Mouse (Mus musculus) heart, embryonic 16.5 days (tissue): ENCODE results near the gene Smim4. TPM values are rescaled to one million over a fixed set of nuclear protein-coding genes. Genes with fewer than 3 reads are reported as not detected.

Experiments used
- ATAC-seq: fragments of 200-750 bp; cut with Nextera tagmentation; replicated peaks from 2 replicates; pipeline ENCODE4 v1.8.0; 2017; ENCODE audit warnings: moderate number of reproducible peaks; ENCODE audit not compliant: insufficient read depth, low FRiP score; ENCODE audit errors: extremely low read depth
- H3K27ac ChIP-seq: fragments of 300-500 bp; sonication (generic); 2 replicates; pipeline ENCODE4 v1.5.1; 2014; ENCODE audit warnings: mild to moderate bottlenecking, low read length, control low read depth, moderate library complexity
- H3K27me3 ChIP-seq: fragments of 300-500 bp; sonication (generic); 2 replicates; pipeline ENCODE4 v1.6.1; 2014; ENCODE audit warnings: low read length, mixed read lengths; ENCODE audit not compliant: control insufficient read depth, insufficient read depth
- H3K36me3 ChIP-seq: fragments of 300-500 bp; sonication (generic); 2 replicates; pipeline ENCODE4 v1.6.1; 2014; ENCODE audit not compliant: control insufficient read depth, insufficient read depth
- H3K4me1 ChIP-seq: fragments of 300-500 bp; sonication (generic); 2 replicates; pipeline ENCODE4 v1.6.1; 2014; ENCODE audit warnings: low read length, mixed read lengths; ENCODE audit not compliant: control insufficient read depth, insufficient read depth
- H3K4me2 ChIP-seq: fragments of 300-500 bp; sonication (generic); 2 replicates; pipeline ENCODE4 v1.6.1; 2014; ENCODE audit warnings: low read depth, mild to moderate bottlenecking, control low read depth, low read length
- H3K4me3 ChIP-seq: fragments of 300-500 bp; sonication (generic); 2 replicates; pipeline ENCODE4 v1.5.1; 2014; ENCODE audit warnings: mild to moderate bottlenecking, control low read depth, low read length
- H3K9ac ChIP-seq: fragments of 300-500 bp; sonication (generic); 2 replicates; pipeline ENCODE4 v1.6.1; 2014; ENCODE audit warnings: low read length, control low read depth
- H3K9me3 ChIP-seq: fragments of 300-500 bp; sonication (generic); replicated peaks from 2 replicates; pipeline ENCODE4 v1.6.1; 2016; ENCODE audit warnings: low read length; ENCODE audit not compliant: control insufficient read depth
- WGBS: fragments of 180-500 bp; shearing (Covaris S2); extraction: QIAGEN DNeasy Blood & Tissue Kit; methylation state at CpG from one replicate; pipeline ENCODE4 v1.1.7; 2014; 5-methylcytosine and 5-hydroxymethylcytosine counted together
- polyA plus RNA-seq: library from polyadenylated mRNA; unstranded; fragments of >200 nt; fragmentation: Nextera tagmentation; extraction: Ambion mirVana; gene quantifications from 2 replicates; pipeline ENCODE4 v1.2.1, GENCODE M21; 2015

Smim4 gene
- polyA plus RNA-seq, 1 experiment from 2014 or later, result 95.8 TPM

GRCm38 (mm10) chr14:31168425-31168824 is 39.7 kb upstream of the Smim4 start, which contains the start of gene Stab1:
TSS of gene Stab1 (minus strand) at chr14:31168641.
- Histone ChIP-seq H3K9me3 (no peaks in the 10 kb centered on the region), H3K27ac (peak within 1 kb of the TSS; percentile 76), H3K4me2 (peak within 1 kb of the TSS; percentile 47), H3K9ac (peak within 1 kb of the TSS; percentile 57), H3K4me1 (peaks cover 24% of the 10 kb centered on the region), H3K4me3 (peak within 1 kb of the TSS; percentile 50), H3K27me3 (no peaks in the 10 kb centered on the region), H3K36me3 (peaks cover 32% of the 10 kb centered on the region)
- ATAC-seq, result peak; percentile 30
- 24% methylated on average over 10 of the region's 10 CpGs for WGBS

GRCm38 (mm10) chr14:31166827-31167226 is 38.1 kb upstream of the Smim4 start:
- ATAC-seq, result no peak
- no peak overlapping the region for H3K27ac ChIP-seq
- H3K4me1 ChIP-seq, result peaks cover 19% of the 10 kb centered on the region
- peak overlapping the region; percentile 50 for H3K4me3 ChIP-seq
- WGBS, result 48% methylated on average over 9 of the region's 9 CpGs
- peak overlapping the region; percentile 57 for H3K9ac ChIP-seq
- peak overlapping the region; percentile 47 for H3K4me2 ChIP-seq
- H3K9me3 ChIP-seq, result no peaks in the 10 kb centered on the region
- no peaks in the 10 kb centered on the region for H3K27me3 ChIP-seq
- H3K36me3 ChIP-seq, result peaks cover 16% of the 10 kb centered on the region

- Histone ChIP-seq H3K9ac (peak overlapping the region; percentile 30; the same call in 1 of the 2 replicates), H3K27ac (no peak overlapping the region), H3K9me3 (no peaks in the 10 kb centered on the region), H3K36me3 (peaks cover 9% of the 10 kb centered on the region), H3K27me3 (no peaks in the 10 kb centered on the region), H3K4me3 (peak overlapping the region; percentile 50), H3K4me2 (peak overlapping the region; percentile 47), H3K4me1 (peaks cover 19% of the 10 kb centered on the region)
- 46% methylated on average over 10 of the region's 10 CpGs for WGBS
- ATAC-seq, result no peak
These were observed 37.4 kb upstream of the Smim4 start for GRCm38 (mm10) chr14:31165991-31166630.

- H3K4me1 ChIP-seq, result peaks cover 19% of the 10 kb centered on the region
These were observed 36.7 kb upstream of the Smim4 start for GRCm38 (mm10) chr14:31165458-31165857.

GRCm38 (mm10) chr14:31165010-31165409 is 36.3 kb upstream of the Smim4 start:
- no peaks in the 10 kb centered on the region for H3K27me3 ChIP-seq
- H3K4me1 ChIP-seq, result peaks cover 19% of the 10 kb centered on the region
- H3K4me3 ChIP-seq, result no peak overlapping the region
- H3K36me3 ChIP-seq, result no peaks in the 10 kb centered on the region; the same call in 1 of the 2 replicates
- no peak overlapping the region for H3K4me2 ChIP-seq
- ATAC-seq, result no peak
- H3K9ac ChIP-seq, result no peak overlapping the region
- no peak overlapping the region for H3K27ac ChIP-seq
- H3K9me3 ChIP-seq, result no peaks in the 10 kb centered on the region
- WGBS, result 59% methylated on average over 2 of the region's 2 CpGs

More at GRCm38 (mm10) chr14:31165458-31165857, 36.7 kb upstream of the Smim4 start:
- no peak overlapping the region for H3K4me3 ChIP-seq
- H3K9ac ChIP-seq, result no peak overlapping the region
- 55% methylated on average over 7 of the region's 7 CpGs for WGBS
- peaks cover 3% of the 10 kb centered on the region for H3K36me3 ChIP-seq
- no peaks in the 10 kb centered on the region for H3K9me3 ChIP-seq
- ATAC-seq, result no peak
- H3K27ac ChIP-seq, result no peak overlapping the region
- no peaks in the 10 kb centered on the region for H3K27me3 ChIP-seq
- H3K4me2 ChIP-seq, result peak overlapping the region; percentile 23; the same call in 1 of the 2 replicates

GRCm38 (mm10) chr14:31164067-31164466 is 35.3 kb upstream of the Smim4 start:
- Histone ChIP-seq H3K27me3 (no peaks in the 10 kb centered on the region), H3K9me3 (no peaks in the 10 kb centered on the region), H3K27ac (peak overlapping the region; percentile 37; the same call in 1 of the 2 replicates), H3K36me3 (no peaks in the 10 kb centered on the region), H3K9ac (no peak overlapping the region), H3K4me3 (no peak overlapping the region), H3K4me2 (no peak overlapping the region), H3K4me1 (peaks cover 17% of the 10 kb centered on the region)
- no peak for ATAC-seq
- 35% methylated on average over 8 of the region's 8 CpGs for WGBS

- H3K27ac ChIP-seq, result no peak overlapping the region
- H3K4me1 ChIP-seq, result peaks cover 17% of the 10 kb centered on the region
- ATAC-seq, result no peak
- no peak overlapping the region for H3K4me2 ChIP-seq
- WGBS, result 76% methylated on average over 10 of the region's 10 CpGs
- no peak overlapping the region for H3K9ac ChIP-seq
- H3K4me3 ChIP-seq, result no peak overlapping the region
- H3K27me3 ChIP-seq, result no peaks in the 10 kb centered on the region
- H3K9me3 ChIP-seq, result no peaks in the 10 kb centered on the region
- no peaks in the 10 kb centered on the region for H3K36me3 ChIP-seq
These were observed 32.9 kb upstream of the Smim4 start for GRCm38 (mm10) chr14:31161638-31162037.

GRCm38 (mm10) chr14:31161191-31161590 is 32.4 kb upstream of the Smim4 start:
- H3K4me1 ChIP-seq, result peaks cover 17% of the 10 kb centered on the region
- no peaks in the 10 kb centered on the region for H3K36me3 ChIP-seq
- H3K4me2 ChIP-seq, result no peak overlapping the region
- no peaks in the 10 kb centered on the region for H3K9me3 ChIP-seq
- no peaks in the 10 kb centered on the region for H3K27me3 ChIP-seq
- no peak for ATAC-seq
- H3K27ac ChIP-seq, result no peak overlapping the region
- no peak overlapping the region for H3K9ac ChIP-seq
- 81% methylated on average over 7 of the region's 7 CpGs for WGBS
- H3K4me3 ChIP-seq, result no peak overlapping the region

- Histone ChIP-seq H3K9me3 (no peaks in the 10 kb centered on the region), H3K4me1 (peaks cover 14% of the 10 kb centered on the region), H3K4me2 (no peak overlapping the region), H3K27ac (no peak overlapping the region), H3K36me3 (no peaks in the 10 kb centered on the region), H3K9ac (no peak overlapping the region), H3K27me3 (no peaks in the 10 kb centered on the region), H3K4me3 (no peak overlapping the region)
- WGBS, result 58% methylated on average over 27 of the region's 27 CpGs
- ATAC-seq, result no peak
These were observed 31.7 kb upstream of the Smim4 start for GRCm38 (mm10) chr14:31160196-31161150.
